ENCODE assay signal across 12 mouse cellular contexts in the genomic region with DNA sequence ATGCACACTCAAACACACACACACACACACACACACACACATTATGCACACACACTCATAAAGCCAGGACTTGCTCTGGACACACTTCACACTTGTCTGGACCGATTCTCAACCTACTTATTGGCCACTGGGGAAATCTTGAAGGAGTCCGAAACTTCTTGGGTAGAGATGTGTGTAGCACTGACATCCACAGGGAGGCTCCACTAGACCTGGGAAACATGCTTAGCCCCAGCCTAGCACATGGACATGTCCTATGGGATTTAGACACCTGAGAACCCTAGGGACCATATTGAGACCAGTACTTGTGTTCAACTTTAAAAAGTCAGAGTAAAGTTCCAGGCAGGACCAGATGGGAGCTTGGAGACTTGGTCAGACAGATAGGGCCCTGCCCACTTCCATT. TPM values are rescaled to one million over a fixed set of nuclear protein-coding genes. Genes with fewer than 3 reads are reported as not detected.
DNase-seq lines count a peak whose midpoint lies in the region; ATAC-seq and TF ChIP-seq lines count a peak whose summit lies in the region.
"Had no signal": no experiment of that assay in that cellular context is flagged by ENCODE, and none has a peak within 500 bp of the region (broad histone marks: within the 10 kb centered on the region; RNA-seq: fewer than 3 reads in every experiment).

No protein-coding gene starts in this region.

- 42% methylated on average over 2 of the region's 2 CpGs for WGBS in cerebellum, adult 2 months
- WGBS in kidney, postnatal 0 days = 56% methylated on average over 2 of the region's 2 CpGs
- WGBS in kidney, embryonic 14.5 days = 83% methylated on average over 2 of the region's 2 CpGs
- WGBS in neural tube, embryonic 15.5 days = 83% methylated on average over 2 of the region's 2 CpGs
- 83% methylated on average over 2 of the region's 2 CpGs for WGBS in midbrain, embryonic 11.5 days

- no peaks in the 10 kb centered on the region for H3K4me1 ChIP-seq in cerebellum, adult 2 months (ENCODE audit: control insufficient read depth, insufficient read depth, low read length)
- H3K4me1 ChIP-seq in kidney, postnatal 0 days (replicated peaks; ENCODE audit: insufficient read depth, low read length) = peaks cover 7% of the 10 kb centered on the region; the same call in 1 of the 2 replicates
- 0 out of 2 replicates have a peak, but pooled peaks cover 4% of the 10 kb centered on the region for H3K4me1 ChIP-seq in kidney, embryonic 14.5 days (ENCODE audit: control insufficient read depth, insufficient read depth, low read length)
- no peaks in the 10 kb centered on the region for H3K4me1 ChIP-seq in cortical plate, adult 2 months (ENCODE audit: control insufficient read depth, insufficient read depth, low read length)
- H3K4me1 ChIP-seq in neural tube, embryonic 15.5 days = no peaks in the 10 kb centered on the region
- no peaks in the 10 kb centered on the region for H3K4me1 ChIP-seq in midbrain, embryonic 11.5 days (ENCODE audit: control insufficient read depth, insufficient read depth, low read length)

- no peak for ATAC-seq in kidney, postnatal 0 days (replicated peaks; ENCODE audit: low FRiP score, low read depth)
- ATAC-seq in kidney, embryonic 14.5 days (ENCODE audit: low FRiP score, low TSS enrichment) = no peak
- no peak for ATAC-seq in neural tube, embryonic 15.5 days (ENCODE audit: low FRiP score)
- no peak for ATAC-seq in midbrain, embryonic 11.5 days (ENCODE audit: low FRiP score)

- H3K4me2 ChIP-seq in kidney, postnatal 0 days (ENCODE audit: low read length) = no peak overlapping the region
- H3K4me2 ChIP-seq in kidney, embryonic 14.5 days (replicated peaks; ENCODE audit: low read depth, low read length) = no peak overlapping the region
- no peak overlapping the region for H3K4me2 ChIP-seq in neural tube, embryonic 15.5 days
- H3K4me2 ChIP-seq in midbrain, embryonic 11.5 days = no peak overlapping the region

- TF ChIP-seq POLR2A in cerebellum, adult 2 months (IDR thresholded peaks at IDR 0.05; ENCODE audit: borderline replicate concordance, insufficient read depth, low read length) = no peak
- no peak for TF ChIP-seq POLR2A in cortical plate, adult 2 months (IDR thresholded peaks at IDR 0.05; ENCODE audit: extremely low read depth, insufficient read depth, low read length)

- DNase-seq in cerebellum, adult 2 months = no peak
- DNase-seq in cerebellum, adult 8-10 months = no peak
- peak; percentile 40 for DNase-seq in kidney, postnatal 0 days (ENCODE audit: low spot score)
- DNase-seq in 3T3-L1 (ENCODE audit: low read depth, low spot score) = peak; percentile 10
- no peak for DNase-seq in midbrain, embryonic 11.5 days (ENCODE audit: low spot score, missing footprints)
- DNase-seq: gastrocnemius, postnatal 14 days; heart, postnatal 36 days; layer of hippocampus, adult 9-11 months had no signal

- no peak overlapping the region for H3K4me3 ChIP-seq in cerebellum, adult 2 months (replicated peaks; ENCODE audit: insufficient read depth, low read depth, low read length)
- H3K4me3 ChIP-seq in kidney, postnatal 0 days (replicated peaks; ENCODE audit: low read depth, low read length) = no peak overlapping the region
- no peak overlapping the region for H3K4me3 ChIP-seq in kidney, embryonic 14.5 days (ENCODE audit: low read length)
- no peak overlapping the region for H3K4me3 ChIP-seq in cortical plate, adult 2 months (ENCODE audit: insufficient read depth, low read length)
- H3K4me3 ChIP-seq in neural tube, embryonic 15.5 days (replicated peaks) = no peak overlapping the region
- H3K4me3 ChIP-seq in midbrain, embryonic 11.5 days (ENCODE audit: low read depth, low read length) = no peak overlapping the region
- H3K4me3 ChIP-seq: myocyte had no signal

- H3K36me3 ChIP-seq in kidney, postnatal 0 days (ENCODE audit: insufficient read depth, low read length) = no peaks in the 10 kb centered on the region
- no peaks in the 10 kb centered on the region for H3K36me3 ChIP-seq in kidney, embryonic 14.5 days (ENCODE audit: control insufficient read depth, insufficient read depth, low read length)
- no peaks in the 10 kb centered on the region for H3K36me3 ChIP-seq in neural tube, embryonic 15.5 days
- H3K36me3 ChIP-seq in midbrain, embryonic 11.5 days (ENCODE audit: control insufficient read depth, insufficient read depth, low read length) = no peaks in the 10 kb centered on the region

- peak; percentile 48; the same call in 1 of the 2 replicates for TF ChIP-seq CTCF in cerebellum, adult 2 months (IDR thresholded peaks at IDR 0.05; ENCODE audit: borderline replicate concordance, insufficient read depth, low read depth, low read length)
- TF ChIP-seq CTCF in kidney, postnatal 0 days (IDR thresholded peaks at IDR 0.05; ENCODE audit: low read depth) = peak; percentile 63
- peak; percentile 67 for TF ChIP-seq CTCF in cortical plate, adult 2 months (IDR thresholded peaks at IDR 0.05; ENCODE audit: extremely low read depth, insufficient read depth, low read length)

- H3K27ac ChIP-seq in cerebellum, adult 2 months (ENCODE audit: insufficient read depth, low read length) = no peak overlapping the region
- no peak overlapping the region for H3K27ac ChIP-seq in kidney, postnatal 0 days
- H3K27ac ChIP-seq in kidney, embryonic 14.5 days (ENCODE audit: low read depth, low read length) = no peak overlapping the region
- H3K27ac ChIP-seq in cortical plate, adult 2 months (ENCODE audit: insufficient read depth, low read length) = no peak overlapping the region
- H3K27ac ChIP-seq in neural tube, embryonic 15.5 days (replicated peaks) = no peak overlapping the region
- H3K27ac ChIP-seq in midbrain, embryonic 11.5 days (ENCODE audit: low read depth, low read length) = no peak overlapping the region

- H3K27me3 ChIP-seq in cerebellum, adult 2 months (ENCODE audit: control insufficient read depth, insufficient read depth, low read length) = no peaks in the 10 kb centered on the region
- H3K27me3 ChIP-seq in kidney, postnatal 0 days (ENCODE audit: insufficient read depth, low read length) = no peaks in the 10 kb centered on the region
- H3K27me3 ChIP-seq in kidney, embryonic 14.5 days (ENCODE audit: control insufficient read depth, insufficient read depth, low read length) = no peaks in the 10 kb centered on the region
- no peaks in the 10 kb centered on the region for H3K27me3 ChIP-seq in neural tube, embryonic 15.5 days (replicated peaks)
- no peaks in the 10 kb centered on the region for H3K27me3 ChIP-seq in midbrain, embryonic 11.5 days (ENCODE audit: control insufficient read depth, insufficient read depth, low read length)

- no peak overlapping the region for H3K9ac ChIP-seq in kidney, postnatal 0 days (ENCODE audit: low read depth, low read length)
- no peak overlapping the region for H3K9ac ChIP-seq in kidney, embryonic 14.5 days (ENCODE audit: low read depth, low read length)
- no peak overlapping the region for H3K9ac ChIP-seq in neural tube, embryonic 15.5 days (replicated peaks)
- H3K9ac ChIP-seq in midbrain, embryonic 11.5 days (ENCODE audit: low read length) = no peak overlapping the region

- H3K9me3 ChIP-seq in kidney, postnatal 0 days (replicated peaks; ENCODE audit: low read length) = no peaks in the 10 kb centered on the region
- H3K9me3 ChIP-seq in kidney, embryonic 14.5 days (ENCODE audit: control insufficient read depth, low read length) = no peaks in the 10 kb centered on the region
- H3K9me3 ChIP-seq in neural tube, embryonic 15.5 days (replicated peaks) = no peaks in the 10 kb centered on the region
- no peaks in the 10 kb centered on the region for H3K9me3 ChIP-seq in midbrain, embryonic 11.5 days (ENCODE audit: control insufficient read depth, low read length)

RNA-seq across cellular contexts. Expression of gene Tm2d3, which starts 43.1 kb away (rescaled TPM):
- 142 and 151 TPM in 2 replicates for polyA plus RNA-seq in cerebellum, adult 2 months (2012; rRNA removed)
- polyA plus RNA-seq in kidney, postnatal 0 days (2015; fragmentation: Nextera tagmentation; extraction: Ambion mirVana) = 108 and 119 TPM in 2 replicates
- 87.0 and 108 TPM in 2 replicates for polyA plus RNA-seq in kidney, embryonic 14.5 days (2014; fragmentation: Nextera tagmentation; extraction: Ambion mirVana)
- polyA plus RNA-seq in cortical plate, adult 2 months (2012; rRNA removed) = 113 and 118 TPM in 2 replicates
- 80.8 and 90.8 TPM in 2 replicates for polyA plus RNA-seq in neural tube, embryonic 15.5 days (2015; fragmentation: Nextera tagmentation; extraction: Ambion mirVana)
- polyA plus RNA-seq in midbrain, embryonic 11.5 days (2014; fragmentation: Nextera tagmentation; extraction: Ambion mirVana) = 67.0 and 68.8 TPM in 2 replicates

Comparison
In these comparisons a context has a peak if more than half of its experiments do, and no peak if none do; other contexts are left out.
1. DNase-seq: peak in kidney, postnatal 0 days (single experiment) and 3T3-L1 (single experiment); none in cerebellum, adult 2 months (0 of 2), cerebellum, adult 8-10 months (single experiment) and midbrain, embryonic 11.5 days (single experiment).
2. Peak in every context shown above with its lines, with median percentiles within 50 percentile points of each other: CTCF ChIP-seq.